Mouse (Mus musculus) stomach, postnatal 0 days (tissue): ENCODE data around the gene Lrriq4.

Experiments
- CTCF ChIP-seq: IDR thresholded peaks from 2 replicates; pipeline ENCODE4 v1.5.1; 2016; ENCODE audit warnings: antibody characterized with exemption, low read depth, mild to moderate bottlenecking, moderate library complexity
- EP300 ChIP-seq: optimal IDR thresholded peaks from 2 replicates; pipeline ENCODE3; 2016; ENCODE audit warnings: antibody characterized with exemption

- TF ChIP-seq EP300 (no peak), CTCF (no peak)
Measured at GRCm38 (mm10) chr3:30595111-30595832, 49.0 kb upstream of the Lrriq4 start.
